Mouse (Mus musculus) neural tube, embryonic 11.5 days (tissue): Measurements from ENCODE around the gene Cdk19. TPM values are rescaled to one million over a fixed set of nuclear protein-coding genes. Genes with fewer than 3 reads are reported as not detected.
"Not testable (repeated sequence)": the region's sequence is repeated elsewhere in the genome, so short reads cannot be mapped to it uniquely, and the experiment has no call there.

Source experiments
- ATAC-seq: fragments of 200-750 bp; cut with Nextera tagmentation; 2 replicates; pipeline ENCODE4 v1.8.0; 2017; ENCODE audit warnings: moderate number of reproducible peaks, mild to moderate bottlenecking, moderate TSS enrichment, moderate library complexity; ENCODE audit not compliant: insufficient read depth, low FRiP score, low TSS enrichment
- DNase-seq: peaks from one replicate; pipeline ENCODE4 v3.0.0-alpha.2; 2015; ENCODE audit warnings: low spot score
- H3K27ac ChIP-seq: fragments of 300-500 bp; sonication (generic); 2 replicates; pipeline ENCODE4 v1.5.1; 2014; ENCODE audit warnings: low read depth, mild to moderate bottlenecking, low read length
- H3K27me3 ChIP-seq: fragments of 300-500 bp; sonication (generic); 2 replicates; pipeline ENCODE4 v1.6.1; 2014; ENCODE audit warnings: mild to moderate bottlenecking, low read length, mixed read lengths; ENCODE audit not compliant: control insufficient read depth, insufficient read depth
- H3K36me3 ChIP-seq: fragments of 300-500 bp; sonication (generic); 2 replicates; pipeline ENCODE4 v1.6.1; 2014; ENCODE audit warnings: mild to moderate bottlenecking, low read length, moderate library complexity, mixed read lengths; ENCODE audit not compliant: control insufficient read depth, insufficient read depth
- H3K4me1 ChIP-seq: fragments of 300-500 bp; sonication (generic); 2 replicates; pipeline ENCODE4 v1.6.1; 2014; ENCODE audit warnings: low read length, mixed read lengths; ENCODE audit not compliant: control insufficient read depth, insufficient read depth
- H3K4me2 ChIP-seq: fragments of 300-500 bp; sonication (generic); 2 replicates; pipeline ENCODE4 v1.6.1; 2014; ENCODE audit warnings: low read depth, mild to moderate bottlenecking, moderate library complexity
- H3K4me3 ChIP-seq: fragments of 300-500 bp; sonication (generic); 2 replicates; pipeline ENCODE4 v1.5.1; 2014; ENCODE audit warnings: low read depth, low read length
- H3K9ac ChIP-seq: fragments of 300-500 bp; sonication (generic); 2 replicates; pipeline ENCODE4 v1.6.1; 2014; ENCODE audit warnings: mild to moderate bottlenecking, low read length
- H3K9me3 ChIP-seq: fragments of 300-500 bp; sonication (generic); 2 replicates; pipeline ENCODE4 v1.6.1; 2016; ENCODE audit warnings: low read length; ENCODE audit not compliant: control insufficient read depth
- WGBS: fragments of 180-500 bp; shearing (Covaris S2); extraction: QIAGEN DNeasy Blood & Tissue Kit; methylation state at CpG from one replicate; pipeline ENCODE4 v1.1.7; 2014; 5-methylcytosine and 5-hydroxymethylcytosine counted together
- polyA plus RNA-seq: library from polyadenylated mRNA; unstranded; fragments of >200 nt; fragmentation: Nextera tagmentation; extraction: Ambion mirVana; gene quantifications from 2 replicates; pipeline ENCODE4 v1.2.1, GENCODE M21; 2014

The Cdk19 gene
- polyA plus RNA-seq, 1 experiment from 2014 or later, result 8.2 TPM

GRCm38 (mm10) chr10:40421724-40422123 is 82.4 kb downstream of the Cdk19 start:
- Histone ChIP-seq H3K36me3 (no peaks in the 10 kb centered on the region), H3K9ac (no peak overlapping the region), H3K27me3 (no peaks in the 10 kb centered on the region), H3K4me2 (no peak overlapping the region), H3K4me1 (0 out of 2 replicates have a peak, but pooled peaks cover 2% of the 10 kb centered on the region), H3K4me3 (no peak overlapping the region), H3K9me3 (no peaks in the 10 kb centered on the region), H3K27ac (no peak overlapping the region)
- 88% methylated on average over 2 of the region's 2 CpGs for WGBS
- ATAC-seq (no peak), DNase-seq (no peak)

- 46% methylated on average over 4 of the region's 4 CpGs for WGBS
- ATAC-seq, result no peak
Observed at GRCm38 (mm10) chr10:40422696-40423095, 83.3 kb downstream of the Cdk19 start.

GRCm38 (mm10) chr10:40424428-40424827 is 85.1 kb downstream of the Cdk19 start:
- not testable (repeated sequence) for H3K36me3 ChIP-seq, ATAC-seq, H3K27ac ChIP-seq, H3K4me1 ChIP-seq, H3K4me3 ChIP-seq, H3K9me3 ChIP-seq, H3K4me2 ChIP-seq, H3K9ac ChIP-seq, H3K27me3 ChIP-seq, DNase-seq
- WGBS, result 96% methylated on average over 4 of the region's 4 CpGs

More at GRCm38 (mm10) chr10:40422696-40423095, 83.3 kb downstream of the Cdk19 start:
- Histone ChIP-seq H3K4me2 (no peak overlapping the region), H3K9me3 (no peaks in the 10 kb centered on the region), H3K9ac (no peak overlapping the region), H3K27me3 (no peaks in the 10 kb centered on the region), H3K36me3 (no peaks in the 10 kb centered on the region), H3K4me1 (0 out of 2 replicates have a peak, but pooled peaks cover 2% of the 10 kb centered on the region), H3K27ac (no peak overlapping the region), H3K4me3 (no peak overlapping the region)
- DNase-seq, result no peak

- no peak overlapping the region for H3K27ac ChIP-seq
- no peak for ATAC-seq
- no peaks in the 10 kb centered on the region for H3K9me3 ChIP-seq
- H3K9ac ChIP-seq, result no peak overlapping the region
- DNase-seq, result peak; percentile 32
- no peaks in the 10 kb centered on the region for H3K27me3 ChIP-seq
- 0 out of 2 replicates have a peak, but pooled peaks cover 2% of the 10 kb centered on the region for H3K4me1 ChIP-seq
- no peak overlapping the region for H3K4me2 ChIP-seq
- 44% methylated on average over 18 of the region's 18 CpGs for WGBS
- H3K36me3 ChIP-seq, result no peaks in the 10 kb centered on the region
- no peak overlapping the region for H3K4me3 ChIP-seq
Observed at GRCm38 (mm10) chr10:40425243-40426095, 86.1 kb downstream of the Cdk19 start.

- 56% methylated on average over 6 of the region's 6 CpGs for WGBS
Observed at GRCm38 (mm10) chr10:40426096-40426450, 86.7 kb downstream of the Cdk19 start.

GRCm38 (mm10) chr10:40428633-40429032 is 89.3 kb downstream of the Cdk19 start:
- 87% methylated on average over 6 of the region's 6 CpGs for WGBS
- H3K4me3 ChIP-seq, result no peak overlapping the region
- H3K9me3 ChIP-seq, result no peaks in the 10 kb centered on the region
- H3K27ac ChIP-seq, result no peak overlapping the region
- H3K4me1 ChIP-seq, result 0 out of 2 replicates have a peak, but pooled peaks cover 2% of the 10 kb centered on the region
- no peaks in the 10 kb centered on the region for H3K27me3 ChIP-seq
- no peak for DNase-seq
- H3K36me3 ChIP-seq, result no peaks in the 10 kb centered on the region
- no peak overlapping the region for H3K4me2 ChIP-seq
- no peak for ATAC-seq
- H3K9ac ChIP-seq, result no peak overlapping the region

More at GRCm38 (mm10) chr10:40426096-40426450, 86.7 kb downstream of the Cdk19 start:
- H3K27me3 ChIP-seq, result no peaks in the 10 kb centered on the region
- no peaks in the 10 kb centered on the region for H3K9me3 ChIP-seq
- no peak for ATAC-seq
- no peak overlapping the region for H3K4me2 ChIP-seq
- no peak overlapping the region for H3K4me3 ChIP-seq
- H3K9ac ChIP-seq, result no peak overlapping the region
- no peak for DNase-seq
- no peaks in the 10 kb centered on the region for H3K36me3 ChIP-seq
- no peak overlapping the region for H3K27ac ChIP-seq
- H3K4me1 ChIP-seq, result 0 out of 2 replicates have a peak, but pooled peaks cover 2% of the 10 kb centered on the region

- 91% methylated on average over 2 of the region's 2 CpGs for WGBS
- Histone ChIP-seq H3K27ac (no peak overlapping the region), H3K9ac (no peak overlapping the region), H3K4me3 (no peak overlapping the region), H3K27me3 (no peaks in the 10 kb centered on the region), H3K4me2 (no peak overlapping the region), H3K36me3 (no peaks in the 10 kb centered on the region), H3K9me3 (no peaks in the 10 kb centered on the region), H3K4me1 (0 out of 2 replicates have a peak, but pooled peaks cover 2% of the 10 kb centered on the region)
- ATAC-seq (no peak), DNase-seq (no peak)
Observed at GRCm38 (mm10) chr10:40429081-40429480, 89.7 kb downstream of the Cdk19 start.

- no peak for ATAC-seq
- Histone ChIP-seq H3K36me3 (no peaks in the 10 kb centered on the region), H3K4me3 (no peak overlapping the region), H3K9me3 (no peaks in the 10 kb centered on the region), H3K4me1 (0 out of 2 replicates have a peak, but pooled peaks cover 2% of the 10 kb centered on the region), H3K27me3 (no peaks in the 10 kb centered on the region), H3K27ac (no peak overlapping the region), H3K4me2 (no peak overlapping the region), H3K9ac (no peak overlapping the region)
- DNase-seq, result no peak
- 93% methylated on average over 4 of the region's 4 CpGs for WGBS
Observed at GRCm38 (mm10) chr10:40430209-40430608, 90.8 kb downstream of the Cdk19 start.

- no peak overlapping the region for H3K4me2 ChIP-seq
- WGBS, result 89% methylated on average over 3 of the region's 3 CpGs
- H3K9ac ChIP-seq, result no peak overlapping the region
- no peaks in the 10 kb centered on the region for H3K9me3 ChIP-seq
- H3K27ac ChIP-seq, result no peak overlapping the region
- no peak for ATAC-seq
- H3K27me3 ChIP-seq, result no peaks in the 10 kb centered on the region
- no peaks in the 10 kb centered on the region for H3K4me1 ChIP-seq
- DNase-seq, result no peak
- H3K4me3 ChIP-seq, result no peak overlapping the region
- H3K36me3 ChIP-seq, result no peaks in the 10 kb centered on the region
Observed at GRCm38 (mm10) chr10:40431957-40432356, 92.6 kb downstream of the Cdk19 start.
